Mouse (Mus musculus) erythroblast, embryonic 14.5 days (primary cell): ENCODE measurements around the gene Pcdh18.

Experiments
- GATA1 ChIP-seq: IDR thresholded peaks from 2 replicates; pipeline ENCODE4 v1.6.1; 2012; ENCODE audit warnings: low read length, inconsistent platforms, mixed read lengths
- TAL1 ChIP-seq: IDR thresholded peaks from 3 replicates; pipeline ENCODE4 v1.6.1; 2012; ENCODE audit warnings: low read length, inconsistent platforms, mixed read lengths

GRCm38 (mm10) chr3:49762711-49763110 lies 5.6 kb upstream of the Pcdh18 start:
- TF ChIP-seq TAL1 (no peak), GATA1 (no peak)
